Mouse (Mus musculus) bone marrow, adult 2 months (tissue): Measurements from ENCODE around the gene Kcnk13. TPM values are rescaled to one million over a fixed set of nuclear protein-coding genes. Genes with fewer than 3 reads are reported as not detected.

ENCODE experiments used
- H3K27ac ChIP-seq: fragments of 200-500 bp; 2 replicates; pipeline ENCODE4 v1.5.1; 2012; ENCODE audit warnings: low read depth, mild to moderate bottlenecking, control low read depth, inconsistent platforms, low read length; ENCODE audit not compliant: control insufficient read depth, poor library complexity, insufficient read depth
- H3K4me1 ChIP-seq: fragments of 200-500 bp; 2 replicates; pipeline ENCODE4 v1.6.1; 2011; ENCODE audit warnings: low read length; ENCODE audit not compliant: control insufficient read depth, insufficient read depth
- H3K4me3 ChIP-seq: fragments of 200-500 bp; replicated peaks from 2 replicates; pipeline ENCODE3; 2011; ENCODE audit warnings: mild to moderate bottlenecking, low read depth, low read length, control low read depth; ENCODE audit not compliant: control insufficient read depth
- CTCF ChIP-seq: fragments of 200-500 bp; IDR thresholded peaks from 2 replicates; pipeline ENCODE4 v1.5.1; 2011; ENCODE audit warnings: low read length, control low read depth; ENCODE audit not compliant: control insufficient read depth, insufficient read depth
- POLR2A ChIP-seq: fragments of 200-500 bp; IDR thresholded peaks from 2 replicates; pipeline ENCODE4 v1.6.1; 2011; ENCODE audit warnings: low read depth, mild to moderate bottlenecking, control low read depth, low read length, borderline replicate concordance; ENCODE audit not compliant: control insufficient read depth
- WGBS: fragments of 180-500 bp; shearing (Covaris S2); methylation state at CpG from one replicate; pipeline ENCODE4 v1.1.7; 2018; 5-methylcytosine and 5-hydroxymethylcytosine counted together
- polyA plus RNA-seq: library from polyadenylated mRNA; stranded (reverse); fragments of >200 nt; gene quantifications from 2 replicates; pipeline ENCODE4 v1.2.4, GENCODE M21; 2011; ENCODE audit warnings: low replicate concordance; ENCODE audit not compliant: missing spikeins, insufficient read depth, insufficient read length

Kcnk13 gene
- polyA plus RNA-seq, 1 experiment = 0.82 TPM

GRCm38 (mm10) chr12:100088026-100088425, 123.7 kb downstream of the Kcnk13 start:
- Histone ChIP-seq H3K4me1 (peaks cover 9% of the 10 kb centered on the region), H3K27ac (no peak overlapping the region), H3K4me3 (no peak overlapping the region)
- TF ChIP-seq CTCF (no peak), POLR2A (no peak)
- WGBS = 76% methylated on average over 3 of the region's 3 CpGs

- 34% methylated on average over 5 of the region's 5 CpGs for WGBS
- Histone ChIP-seq H3K27ac (no peak overlapping the region), H3K4me1 (peaks cover 6% of the 10 kb centered on the region), H3K4me3 (no peak overlapping the region)
- no peak for TF ChIP-seq CTCF
- no peak for TF ChIP-seq POLR2A
Measured at GRCm38 (mm10) chr12:100089265-100089664, 125.0 kb downstream of the Kcnk13 start.

GRCm38 (mm10) chr12:100090750-100091149, 126.5 kb downstream of the Kcnk13 start:
- Histone ChIP-seq H3K27ac (no peak overlapping the region), H3K4me3 (no peak overlapping the region), H3K4me1 (peaks cover 5% of the 10 kb centered on the region; the same call in 1 of the 2 replicates)
- no peak for TF ChIP-seq POLR2A
- no peak for TF ChIP-seq CTCF
- 70% methylated on average over 4 of the region's 4 CpGs for WGBS

- 87% methylated on average over 11 of the region's 11 CpGs for WGBS
- no peak overlapping the region for H3K27ac ChIP-seq
- peaks cover 5% of the 10 kb centered on the region; the same call in 1 of the 2 replicates for H3K4me1 ChIP-seq
- H3K4me3 ChIP-seq = no peak overlapping the region
- TF ChIP-seq POLR2A (no peak), CTCF (no peak)
Measured at GRCm38 (mm10) chr12:100093046-100093445, 128.7 kb downstream of the Kcnk13 start.

GRCm38 (mm10) chr12:100099971-100100706, 135.8 kb downstream of the Kcnk13 start:
- TF ChIP-seq POLR2A = no peak
- no peak for TF ChIP-seq CTCF
- Histone ChIP-seq H3K4me3 (no peak overlapping the region), H3K27ac (no peak overlapping the region), H3K4me1 (no peaks in the 10 kb centered on the region; the same call in 1 of the 2 replicates)
- WGBS = 85% methylated on average over 3 of the region's 3 CpGs

GRCm38 (mm10) chr12:100100707-100101030, 136.4 kb downstream of the Kcnk13 start:
- no peak overlapping the region for H3K27ac ChIP-seq
- 75% methylated on average over 3 of the region's 3 CpGs for WGBS
- no peaks in the 10 kb centered on the region; the same call in 1 of the 2 replicates for H3K4me1 ChIP-seq
- TF ChIP-seq CTCF (no peak), POLR2A (no peak)
- H3K4me3 ChIP-seq = no peak overlapping the region

- H3K4me1 ChIP-seq = no peaks in the 10 kb centered on the region; the same call in 1 of the 2 replicates
- WGBS = 66% methylated on average over 3 of the region's 3 CpGs
- TF ChIP-seq CTCF (no peak), POLR2A (no peak)
Measured at GRCm38 (mm10) chr12:100101651-100102050, 137.4 kb downstream of the Kcnk13 start.

GRCm38 (mm10) chr12:100104530-100104929, 140.2 kb downstream of the Kcnk13 start:
- no peak for TF ChIP-seq POLR2A
- TF ChIP-seq CTCF = no peak

More at GRCm38 (mm10) chr12:100101651-100102050, 137.4 kb downstream of the Kcnk13 start:
- Histone ChIP-seq H3K27ac (no peak overlapping the region), H3K4me3 (no peak overlapping the region)

More at GRCm38 (mm10) chr12:100104530-100104929, 140.2 kb downstream of the Kcnk13 start:
- Histone ChIP-seq H3K27ac (no peak overlapping the region), H3K4me1 (no peaks in the 10 kb centered on the region; the same call in 1 of the 2 replicates), H3K4me3 (no peak overlapping the region)
- 79% methylated on average over 5 of the region's 5 CpGs for WGBS
